Mouse (Mus musculus): ENCODE data around the gene Tcf12. TPM values are rescaled to one million over a fixed set of nuclear protein-coding genes. Genes with fewer than 3 reads are reported as not detected.
A peak's percentile ranks its signal among the peaks of the same experiment; 100 is the strongest.

Tcf12 gene
- total RNA-seq (2021): 10 to 100 TPM; 54.7 to 57.8 TPM
- long read RNA-seq, full-length matches to known transcripts: 22 of 42 reads
- long read RNA-seq, partial matches to known transcripts: 5 of 42 reads
- long read RNA-seq, other reads (novel, unspliced or antisense): 15 of 42 reads

DNA sequence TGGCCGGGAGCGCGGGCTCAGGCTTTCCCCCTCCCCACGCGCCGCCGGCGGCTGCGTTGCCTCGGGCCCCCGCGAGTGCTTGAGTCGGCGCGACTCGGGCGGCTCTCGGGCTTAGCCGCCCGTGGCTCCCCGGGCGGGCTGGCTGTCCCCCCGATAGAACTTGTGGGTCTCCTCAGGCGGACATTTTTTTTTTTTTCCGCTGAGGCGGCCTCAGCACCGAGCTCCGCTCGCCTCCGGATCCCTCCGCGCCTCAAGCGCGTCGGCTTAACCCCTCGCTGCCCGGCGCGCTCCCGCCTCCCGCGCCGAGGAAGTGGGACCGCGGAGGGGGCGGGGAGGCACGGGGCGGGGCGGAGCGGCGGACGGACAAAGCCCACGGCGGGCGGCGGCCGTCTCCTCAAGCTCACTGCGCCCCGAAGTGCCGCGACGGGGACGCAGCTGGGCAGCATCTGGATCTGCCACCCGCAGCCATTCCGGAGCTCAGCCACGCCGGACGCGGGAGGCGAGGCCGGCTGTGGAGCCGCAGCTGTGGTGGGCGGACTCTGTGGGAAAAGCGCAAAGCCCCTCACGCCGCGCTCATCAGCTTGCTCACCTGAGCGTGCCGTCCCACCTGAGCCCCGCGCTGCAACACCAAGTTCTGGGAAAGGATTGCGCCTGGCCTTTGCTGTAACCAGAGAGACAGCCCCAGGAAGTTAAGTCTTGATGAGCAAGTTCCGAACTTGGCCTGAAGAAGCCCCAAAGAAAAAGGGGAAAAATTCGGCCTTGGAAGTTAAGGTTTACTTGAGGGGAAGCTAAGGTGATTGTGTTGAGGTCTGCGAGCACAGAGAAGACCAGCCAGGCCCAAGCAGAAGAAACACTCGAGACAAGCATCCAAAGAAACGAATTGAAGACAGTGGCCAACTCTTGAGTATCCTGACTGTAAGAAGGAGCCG, at the start of gene Tcf12:
Tcf12 (minus strand) TSS at position 250 of the 929 bp plus-strand sequence.
- DNase-seq (ENCODE audit: low spot score in 2 of 2): peak; percentile 78 to 86

DNA sequence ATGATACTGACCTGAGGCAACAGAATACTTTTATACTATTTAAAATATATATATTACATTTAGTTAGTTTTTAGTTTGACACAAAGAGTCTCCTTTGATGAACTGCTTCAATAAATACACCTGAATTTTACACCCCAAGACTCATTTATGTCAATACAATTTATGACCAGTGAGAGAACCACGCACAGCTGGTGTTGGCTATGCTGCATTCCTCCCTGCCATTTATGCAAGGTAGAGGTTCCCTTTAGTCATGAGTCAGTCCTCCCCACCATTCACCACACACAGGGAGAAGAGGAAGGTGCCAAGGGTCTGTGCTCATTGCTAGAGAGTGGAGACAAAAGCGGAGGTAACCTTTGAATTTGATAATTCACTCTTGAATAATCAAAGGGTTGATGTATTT, 46.7 kb upstream of the Tcf12 start:
- no peak for DNase-seq (ENCODE audit: low spot score in 2 of 2)

DNA sequence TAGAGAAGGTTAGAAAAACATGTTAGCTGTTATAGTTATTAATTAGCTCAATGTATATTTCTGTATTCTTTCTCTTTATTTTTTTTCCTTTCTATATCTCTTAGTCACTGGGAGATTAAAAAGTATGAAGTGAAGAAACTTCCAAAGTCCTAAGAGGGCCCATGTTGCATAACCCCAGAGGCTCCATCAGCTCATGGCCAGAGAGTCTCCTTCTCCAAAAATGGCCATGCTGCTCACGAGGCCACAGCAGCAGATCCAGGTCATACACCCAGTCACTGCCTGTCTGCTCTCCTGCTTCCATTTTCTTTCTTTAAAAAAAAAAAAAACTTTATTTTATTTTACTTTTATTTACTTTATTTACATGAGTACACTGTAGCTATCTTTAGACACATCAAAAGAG, 45.4 kb upstream of the Tcf12 start:
- DNase-seq (ENCODE audit: low spot score in 2 of 2): no peak

- peak; percentile 16 to 27 for DNase-seq (ENCODE audit: low spot score in 2 of 2)
Measured at GRCm38 (mm10) chr9:72155250-72156138, 43.8 kb upstream of the Tcf12 start.

DNA sequence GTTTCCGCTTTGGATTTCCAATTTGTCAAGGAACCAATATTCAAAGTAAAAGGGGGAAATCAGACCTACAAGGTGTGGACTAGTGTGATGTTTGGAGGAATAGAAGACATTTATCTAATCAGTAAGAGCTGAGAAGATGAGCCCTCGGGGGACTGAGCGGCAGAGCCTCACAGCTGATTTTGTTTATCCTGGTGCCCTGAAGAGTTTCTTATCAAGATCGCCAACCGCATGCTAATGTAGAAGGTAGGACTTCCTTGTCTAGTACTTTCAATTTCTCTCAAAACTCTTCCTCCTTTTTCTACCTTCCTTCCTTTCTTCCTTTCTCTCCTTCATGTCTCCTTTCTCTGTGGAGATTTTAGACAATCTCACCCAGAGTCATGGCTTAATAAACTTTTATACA, 32.5 kb upstream of the Tcf12 start:
- no peak for DNase-seq (ENCODE audit: low spot score in 2 of 2)

DNA sequence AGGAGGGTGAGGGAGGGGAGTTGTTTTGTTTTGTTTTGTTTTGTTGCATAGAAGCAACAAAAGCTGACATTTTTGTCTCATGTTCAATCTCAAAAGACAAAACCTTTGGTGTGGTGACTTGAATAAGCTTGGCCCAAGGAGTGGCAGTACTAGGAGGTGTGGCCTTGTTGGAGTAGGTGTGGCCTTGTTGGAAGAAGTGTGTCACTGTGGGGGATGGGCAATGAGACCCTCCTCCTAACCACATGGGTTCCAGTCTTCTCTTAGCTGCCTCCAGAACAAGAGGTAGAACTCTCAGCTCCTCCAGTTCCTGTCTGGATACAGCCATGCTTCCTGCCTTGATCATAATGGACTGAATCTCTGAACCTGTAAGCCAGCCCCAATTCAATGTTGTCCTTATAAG, 26.2 kb upstream of the Tcf12 start:
- no peak for DNase-seq (ENCODE audit: low spot score in 2 of 2)

- DNase-seq (ENCODE audit: low spot score in 2 of 2): no peak
Measured at GRCm38 (mm10) chr9:72133772-72134245, 22.1 kb upstream of the Tcf12 start.

GRCm38 (mm10) chr9:72133089-72133771, 21.6 kb upstream of the Tcf12 start:
- peak; percentile 77 to 86 for DNase-seq (ENCODE audit: low spot score in 2 of 2)

GRCm38 (mm10) chr9:72132728-72133088, 21.0 kb upstream of the Tcf12 start:
- no peak for DNase-seq (ENCODE audit: low spot score in 2 of 2)

GRCm38 (mm10) chr9:72129884-72130283, 18.2 kb upstream of the Tcf12 start:
- DNase-seq (ENCODE audit: low spot score in 2 of 2): no peak

- DNase-seq (ENCODE audit: low spot score in 2 of 2): no peak
Measured at GRCm38 (mm10) chr9:72125442-72125841, 13.8 kb upstream of the Tcf12 start.

DNA sequence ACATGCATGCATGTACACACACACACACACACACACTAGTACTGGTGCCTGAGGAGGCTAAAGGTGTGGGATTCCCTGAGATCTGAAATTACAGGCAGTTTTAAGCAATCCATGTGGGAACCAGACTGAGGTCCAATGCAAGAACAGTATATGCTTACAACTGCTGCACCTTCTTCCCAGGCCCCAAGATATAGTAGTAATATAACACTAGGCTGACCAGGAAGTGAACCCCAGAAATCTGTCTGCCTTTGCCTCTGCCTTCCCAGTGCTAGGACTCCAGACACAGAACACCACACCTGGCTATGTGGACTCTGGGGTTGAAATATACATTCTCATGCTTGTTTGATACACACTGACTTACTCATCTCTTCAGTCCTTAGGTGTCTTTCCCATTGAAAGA, 6.8 kb upstream of the Tcf12 start:
- no peak for DNase-seq (ENCODE audit: low spot score in 2 of 2)

- DNase-seq (ENCODE audit: low spot score in 2 of 2): peak in 1 of 2 experiments; percentile 25
Measured at GRCm38 (mm10) chr9:72111004-72111621, 558 bp downstream of the Tcf12 start.

- DNase-seq (ENCODE audit: low spot score in 2 of 2): peak; percentile 13 to 58
Measured at GRCm38 (mm10) chr9:72110627-72111003, 1.1 kb downstream of the Tcf12 start.

- no peak for DNase-seq (ENCODE audit: low spot score in 2 of 2)
Measured at GRCm38 (mm10) chr9:72103471-72103870, 8.2 kb downstream of the Tcf12 start.

DNA sequence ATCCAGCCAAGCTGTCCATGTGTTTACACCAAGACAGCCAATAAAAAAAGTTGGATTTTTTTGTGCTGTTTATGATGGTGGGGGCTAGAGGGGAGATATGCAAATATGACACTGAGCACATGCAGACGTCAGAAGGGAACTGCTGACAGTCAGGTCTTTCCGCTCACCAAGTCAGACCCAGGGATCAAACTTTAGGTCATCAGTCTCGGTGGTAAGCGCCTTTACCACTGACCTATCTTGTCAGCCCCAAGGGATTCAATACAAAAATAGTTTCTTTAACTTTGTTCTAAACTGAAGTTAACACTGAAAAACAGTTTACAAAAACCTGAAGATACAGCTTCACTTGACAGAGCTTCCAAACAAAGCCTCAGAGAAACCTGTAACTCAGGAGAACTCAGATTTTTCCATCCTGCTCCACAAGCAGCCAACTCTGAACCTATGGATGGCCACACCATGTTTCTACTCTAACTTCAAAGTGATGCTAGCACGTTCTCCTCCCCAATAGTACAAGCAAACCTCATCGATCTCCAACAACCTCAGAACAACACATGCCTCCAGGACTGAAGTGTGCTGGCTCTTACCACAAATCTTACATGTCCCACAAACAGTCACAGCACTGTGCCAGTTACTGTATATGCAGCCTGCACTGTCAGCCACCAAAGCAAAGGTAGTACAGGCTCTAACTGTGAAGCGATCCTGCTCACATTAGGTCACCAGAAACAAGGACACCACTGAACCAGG, 11.6 kb downstream of the Tcf12 start:
- DNase-seq (ENCODE audit: low spot score in 2 of 2): no peak

- no peak for DNase-seq (ENCODE audit: low spot score in 2 of 2)
Measured at GRCm38 (mm10) chr9:72098056-72098455, 13.6 kb downstream of the Tcf12 start.

- DNase-seq (ENCODE audit: low spot score in 2 of 2): no peak
Measured at GRCm38 (mm10) chr9:72097083-72097482, 14.6 kb downstream of the Tcf12 start.

DNA sequence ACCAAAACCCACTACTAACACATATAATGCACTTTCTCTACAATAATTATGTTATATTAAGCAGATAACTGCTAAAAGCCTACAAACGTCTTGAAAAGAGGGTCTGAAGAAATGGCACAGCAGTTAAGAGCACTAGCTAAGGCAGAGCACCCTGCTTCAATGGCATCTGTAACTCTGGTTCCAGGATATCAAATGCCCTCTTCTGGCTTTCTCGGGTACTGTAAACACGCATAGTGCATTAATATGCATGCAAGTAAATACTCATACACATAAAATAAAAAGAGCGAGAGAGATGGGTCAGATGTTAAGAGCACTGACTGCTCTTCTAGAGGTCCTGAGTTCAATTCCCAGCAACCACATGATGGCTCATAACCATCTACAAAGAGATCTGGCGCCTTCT, 17.0 kb downstream of the Tcf12 start:
- DNase-seq (ENCODE audit: low spot score in 2 of 2): no peak

GRCm38 (mm10) chr9:72092191-72092590, 19.5 kb downstream of the Tcf12 start:
- no peak for DNase-seq (ENCODE audit: low spot score in 2 of 2)

Data from layer of hippocampus, adult 18-20 months (tissue).